Mouse (Mus musculus): ENCODE data around the gene Lyzl4.

DNA sequence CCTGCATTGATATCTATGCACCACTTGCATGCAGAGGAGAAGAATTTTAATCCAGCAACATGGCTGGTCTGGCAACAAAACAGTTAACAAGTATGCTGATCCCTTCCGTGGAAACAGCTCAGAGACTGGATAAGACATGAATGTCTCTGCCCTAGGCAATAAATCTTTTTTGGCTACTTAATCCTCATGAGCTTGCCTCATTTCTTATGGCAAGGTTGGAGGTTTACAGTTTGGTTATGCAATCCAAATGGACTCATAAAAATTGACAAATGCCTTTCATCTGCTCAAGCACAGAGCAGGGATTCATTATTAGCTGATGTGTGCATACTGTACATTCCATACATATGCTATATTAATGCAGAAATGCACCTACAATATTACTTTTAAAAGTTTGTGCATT is 73.4 kb downstream of the Lyzl4 start:
- TF ChIP-seq CTCF (IDR thresholded peaks at IDR 0.05; ENCODE audit: low read depth, low read length) (no peak), POLR2A (IDR thresholded peaks at IDR 0.05; ENCODE audit: borderline replicate concordance, low read depth, low read length) (no peak)
